Mouse (Mus musculus): ENCODE results near the gene Gm19345.

The Gm19345 gene

DNA sequence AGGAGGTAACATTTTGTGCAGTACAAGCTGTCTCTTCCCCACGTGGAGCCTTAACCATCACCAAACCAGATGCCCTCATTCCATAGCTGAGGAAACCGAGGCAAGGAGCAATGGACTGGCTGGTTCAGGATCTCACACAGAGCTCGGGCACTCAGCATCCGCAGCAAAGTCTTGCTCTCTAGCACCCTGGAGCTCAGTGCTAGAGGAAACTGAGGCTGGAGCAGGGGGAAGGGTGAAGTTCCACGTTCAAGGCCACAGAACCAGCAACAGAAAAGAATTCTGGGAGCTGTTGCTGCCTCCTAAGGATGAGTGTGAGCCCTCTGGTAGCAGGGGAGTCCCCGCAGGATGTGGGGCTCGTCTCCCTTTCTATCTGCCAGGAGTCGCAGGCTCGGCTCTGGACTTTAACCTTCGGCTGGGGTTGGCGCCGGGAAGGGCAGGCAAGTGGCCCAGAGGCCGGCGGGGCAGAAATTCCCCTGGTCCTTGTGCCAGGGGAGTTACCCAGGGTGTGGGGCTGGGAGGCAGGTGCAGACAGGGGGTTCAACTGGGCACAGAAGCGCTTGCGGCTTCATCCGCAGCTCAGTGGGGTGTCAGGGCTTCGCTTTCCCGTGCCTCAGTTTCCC is 8.8 kb upstream of the Gm19345 start:
- Histone ChIP-seq H3K27me3 (ENCODE audit: control insufficient read depth, insufficient read depth, low read length, poor library complexity, severe bottlenecking) (no peaks in the 10 kb centered on the region), H3K36me3 (ENCODE audit: control insufficient read depth, insufficient read depth, low read length, poor library complexity, severe bottlenecking) (no peaks in the 10 kb centered on the region)
- no peak for DNase-seq (ENCODE audit: low read depth, low spot score)

GRCm38 (mm10) chr7:19843561-19843960 is 8.2 kb upstream of the Gm19345 start:
- DNase-seq (ENCODE audit: low read depth, low spot score), result peak; percentile 84
- H3K27me3 ChIP-seq (ENCODE audit: control insufficient read depth, insufficient read depth, low read length, poor library complexity, severe bottlenecking), result no peaks in the 10 kb centered on the region
- H3K36me3 ChIP-seq (ENCODE audit: control insufficient read depth, insufficient read depth, low read length, poor library complexity, severe bottlenecking), result no peaks in the 10 kb centered on the region

DNA sequence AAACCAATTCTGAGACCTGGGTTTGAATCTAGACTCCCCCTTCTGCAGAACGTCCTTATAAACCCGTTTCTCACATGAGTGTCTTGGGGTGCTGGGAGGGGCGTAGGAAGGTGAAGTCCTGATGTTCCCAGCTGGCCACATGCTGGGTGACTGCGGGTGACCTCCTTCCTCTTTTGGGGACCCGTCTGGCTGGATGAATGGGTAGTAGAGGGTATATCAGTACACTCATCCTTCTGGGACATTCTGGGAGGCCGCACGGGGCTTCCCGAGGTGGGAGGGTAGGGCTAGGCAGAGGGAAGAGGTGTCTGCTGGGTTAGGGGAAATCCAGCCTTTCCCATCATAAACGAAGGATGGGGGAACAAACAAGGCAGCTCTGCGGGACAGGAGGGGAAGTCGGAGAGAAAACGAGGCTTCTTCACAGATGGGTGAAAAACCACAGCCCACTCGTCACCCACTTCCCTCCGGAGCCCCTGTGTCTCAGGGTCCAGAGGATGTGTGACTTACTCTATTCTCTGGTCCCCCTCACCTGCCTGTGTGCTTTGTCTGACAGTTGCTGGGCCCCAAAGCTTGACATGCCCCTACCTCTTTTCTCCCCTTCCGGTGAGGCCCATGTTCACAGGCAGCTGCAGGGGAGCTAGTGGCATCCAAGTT is 7.2 kb upstream of the Gm19345 start:
- Histone ChIP-seq H3K36me3 (ENCODE audit: control insufficient read depth, insufficient read depth, low read length, poor library complexity, severe bottlenecking) (no peaks in the 10 kb centered on the region), H3K27me3 (ENCODE audit: control insufficient read depth, insufficient read depth, low read length, poor library complexity, severe bottlenecking) (no peaks in the 10 kb centered on the region)
- peak; percentile 77 for DNase-seq (ENCODE audit: low read depth, low spot score)

DNA sequence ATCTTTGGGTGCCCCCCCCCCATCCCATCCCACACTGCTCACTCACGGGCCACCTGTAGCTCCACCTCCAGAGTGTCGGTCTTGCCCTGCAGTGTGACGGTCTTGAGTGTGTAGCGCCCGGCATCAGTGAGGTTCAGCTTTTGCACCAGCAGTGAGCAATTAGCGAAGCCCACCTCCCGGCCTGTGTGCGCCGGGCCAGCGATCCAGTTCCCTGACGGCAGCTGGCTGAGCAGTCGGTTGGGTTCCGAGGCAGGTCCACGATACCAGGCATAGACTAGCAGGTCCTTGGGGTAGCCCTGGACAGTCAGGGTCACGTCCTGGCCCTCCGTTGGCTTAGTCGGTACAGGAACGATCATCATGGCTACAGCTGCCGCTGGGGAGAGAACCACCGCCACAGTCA is 1.7 kb downstream of the Gm19345 start:
- no peak for DNase-seq (ENCODE audit: low read depth, low spot score)
- no peaks in the 10 kb centered on the region for H3K36me3 ChIP-seq (ENCODE audit: control insufficient read depth, insufficient read depth, low read length, poor library complexity, severe bottlenecking)
- no peaks in the 10 kb centered on the region for H3K27me3 ChIP-seq (ENCODE audit: control insufficient read depth, insufficient read depth, low read length, poor library complexity, severe bottlenecking)

- DNase-seq (ENCODE audit: low read depth, low spot score), result no peak
- no peaks in the 10 kb centered on the region for H3K27me3 ChIP-seq (ENCODE audit: control insufficient read depth, insufficient read depth, low read length, poor library complexity, severe bottlenecking)
These were observed 3.9 kb downstream of the Gm19345 start for GRCm38 (mm10) chr7:19855663-19856062.

GRCm38 (mm10) chr7:19856283-19856682 is 4.5 kb downstream of the Gm19345 start:
- Histone ChIP-seq H3K36me3 (ENCODE audit: control insufficient read depth, insufficient read depth, low read length, poor library complexity, severe bottlenecking) (no peaks in the 10 kb centered on the region), H3K27me3 (ENCODE audit: control insufficient read depth, insufficient read depth, low read length, poor library complexity, severe bottlenecking) (no peaks in the 10 kb centered on the region)
- DNase-seq (ENCODE audit: low read depth, low spot score), result no peak

More at GRCm38 (mm10) chr7:19855663-19856062, 3.9 kb downstream of the Gm19345 start:
- H3K36me3 ChIP-seq (ENCODE audit: control insufficient read depth, insufficient read depth, low read length, poor library complexity, severe bottlenecking), result no peaks in the 10 kb centered on the region

DNA sequence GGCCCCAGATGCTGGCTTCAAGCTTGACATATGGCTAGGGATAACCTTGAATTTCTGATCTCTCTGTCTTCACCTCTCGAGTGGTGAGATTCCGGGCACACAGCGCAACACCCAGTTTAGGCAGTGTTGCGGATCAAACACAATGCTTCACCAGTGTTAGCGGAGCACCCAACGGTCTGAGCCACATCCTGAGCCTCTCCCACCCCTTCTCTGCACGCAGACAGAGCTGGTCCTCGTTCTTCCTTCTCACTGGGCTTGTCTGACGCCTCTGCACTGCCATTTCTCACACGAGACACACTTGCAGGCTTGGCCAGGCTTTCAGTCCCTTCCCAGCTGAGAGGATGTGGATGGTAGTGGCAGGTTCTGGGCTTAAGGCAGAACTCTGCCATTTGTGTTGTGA is 7.9 kb downstream of the Gm19345 start:
- no peak for DNase-seq (ENCODE audit: low read depth, low spot score)
- no peaks in the 10 kb centered on the region for H3K27me3 ChIP-seq (ENCODE audit: control insufficient read depth, insufficient read depth, low read length, poor library complexity, severe bottlenecking)
- no peaks in the 10 kb centered on the region for H3K36me3 ChIP-seq (ENCODE audit: control insufficient read depth, insufficient read depth, low read length, poor library complexity, severe bottlenecking)

DNA sequence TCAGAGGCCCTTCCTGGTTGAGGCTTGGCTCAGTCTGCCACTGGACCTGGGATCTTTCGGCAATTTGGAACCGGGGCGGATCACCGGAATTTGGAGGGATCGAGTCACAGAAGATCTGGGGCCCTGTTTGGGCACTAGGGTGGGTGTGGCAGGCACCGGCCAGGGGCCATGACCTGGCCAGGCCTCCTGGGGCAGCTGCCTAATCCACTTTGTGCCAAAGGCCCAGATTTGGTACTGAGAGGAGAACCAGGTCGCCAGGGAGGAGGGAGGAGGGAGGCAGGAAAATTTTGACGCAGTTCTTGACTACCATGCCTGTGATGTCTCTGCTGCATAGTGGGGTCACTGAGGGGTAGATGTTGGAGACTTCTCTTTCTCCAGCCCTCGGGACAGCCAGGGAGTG is 9.4 kb downstream of the Gm19345 start, which contains the start of gene Ceacam16:
Gene Ceacam16 (minus strand): TSS at position 101 of the 400 bp plus-strand sequence.
- H3K36me3 ChIP-seq (ENCODE audit: control insufficient read depth, insufficient read depth, low read length, poor library complexity, severe bottlenecking), result no peaks in the 10 kb centered on the region
- no peak for DNase-seq (ENCODE audit: low read depth, low spot score)
- no peaks in the 10 kb centered on the region for H3K27me3 ChIP-seq (ENCODE audit: control insufficient read depth, insufficient read depth, low read length, poor library complexity, severe bottlenecking)

- no peak for DNase-seq (ENCODE audit: low read depth, low spot score)
- H3K27me3 ChIP-seq (ENCODE audit: control insufficient read depth, insufficient read depth, low read length, poor library complexity, severe bottlenecking), result no peaks in the 10 kb centered on the region
These were observed 12.4 kb downstream of the Gm19345 start for GRCm38 (mm10) chr7:19864241-19864640.

GRCm38 (mm10) chr7:19865246-19866036 is 13.6 kb downstream of the Gm19345 start:
- H3K27me3 ChIP-seq (ENCODE audit: control insufficient read depth, insufficient read depth, low read length, poor library complexity, severe bottlenecking), result no peaks in the 10 kb centered on the region

More at GRCm38 (mm10) chr7:19864241-19864640, 12.4 kb downstream of the Gm19345 start:
- no peaks in the 10 kb centered on the region for H3K36me3 ChIP-seq (ENCODE audit: control insufficient read depth, insufficient read depth, low read length, poor library complexity, severe bottlenecking)

GRCm38 (mm10) chr7:19866490-19866889 is 14.7 kb downstream of the Gm19345 start:
- DNase-seq (ENCODE audit: low read depth, low spot score), result no peak
- H3K27me3 ChIP-seq (ENCODE audit: control insufficient read depth, insufficient read depth, low read length, poor library complexity, severe bottlenecking), result no peaks in the 10 kb centered on the region
- H3K36me3 ChIP-seq (ENCODE audit: control insufficient read depth, insufficient read depth, low read length, poor library complexity, severe bottlenecking), result no peaks in the 10 kb centered on the region

More at GRCm38 (mm10) chr7:19865246-19866036, 13.6 kb downstream of the Gm19345 start:
- no peaks in the 10 kb centered on the region for H3K36me3 ChIP-seq (ENCODE audit: control insufficient read depth, insufficient read depth, low read length, poor library complexity, severe bottlenecking)
- DNase-seq (ENCODE audit: low read depth, low spot score), result no peak

GRCm38 (mm10) chr7:19867751-19868399 is 16.1 kb downstream of the Gm19345 start:
- Histone ChIP-seq H3K27me3 (ENCODE audit: control insufficient read depth, insufficient read depth, low read length, poor library complexity, severe bottlenecking) (no peaks in the 10 kb centered on the region), H3K36me3 (ENCODE audit: control insufficient read depth, insufficient read depth, low read length, poor library complexity, severe bottlenecking) (no peaks in the 10 kb centered on the region)
- no peak for DNase-seq (ENCODE audit: low read depth, low spot score)

GRCm38 (mm10) chr7:19871137-19871621 is 19.4 kb downstream of the Gm19345 start:
- DNase-seq (ENCODE audit: low read depth, low spot score), result peak; percentile 83
- Histone ChIP-seq H3K27me3 (ENCODE audit: control insufficient read depth, insufficient read depth, low read length, poor library complexity, severe bottlenecking) (no peaks in the 10 kb centered on the region), H3K36me3 (ENCODE audit: control insufficient read depth, insufficient read depth, low read length, poor library complexity, severe bottlenecking) (no peaks in the 10 kb centered on the region)

GRCm38 (mm10) chr7:19871943-19872601 is 20.3 kb downstream of the Gm19345 start:
- H3K36me3 ChIP-seq (ENCODE audit: control insufficient read depth, insufficient read depth, low read length, poor library complexity, severe bottlenecking), result no peaks in the 10 kb centered on the region
- no peaks in the 10 kb centered on the region for H3K27me3 ChIP-seq (ENCODE audit: control insufficient read depth, insufficient read depth, low read length, poor library complexity, severe bottlenecking)
- DNase-seq (ENCODE audit: low read depth, low spot score), result peak; percentile 81
